Mouse (Mus musculus) megakaryocyte-erythroid progenitor cell, adult 5-6 weeks (primary cell): ENCODE measurements around the gene Igsf21. TPM values are rescaled to one million over a fixed set of nuclear protein-coding genes. Genes with fewer than 3 reads are reported as not detected.

Experiments
- ATAC-seq: replicated peaks from 2 replicates; pipeline ENCODE4 v1.8.0; 2016; ENCODE audit warnings: mild to moderate bottlenecking, inconsistent platforms; ENCODE audit not compliant: severe bottlenecking, poor library complexity, low FRiP score, low TSS enrichment
- total RNA-seq, 2 experiments: library from RNA; stranded (forward) in 1 of 2; stranded (reverse) in 1 of 2; fragments of 200-1000, 215-1000 nt in 1 of 2; fragments of >200 nt in 1 of 2; fragmentation: Nextera tagmentation in 1 of 2; gene quantifications; 2 replicates each; pipeline ENCODE4 v1.2.3; 2014 to 2017

Igsf21 gene
- total RNA-seq, 2 experiments from 2014 or later, result not detected

DNA sequence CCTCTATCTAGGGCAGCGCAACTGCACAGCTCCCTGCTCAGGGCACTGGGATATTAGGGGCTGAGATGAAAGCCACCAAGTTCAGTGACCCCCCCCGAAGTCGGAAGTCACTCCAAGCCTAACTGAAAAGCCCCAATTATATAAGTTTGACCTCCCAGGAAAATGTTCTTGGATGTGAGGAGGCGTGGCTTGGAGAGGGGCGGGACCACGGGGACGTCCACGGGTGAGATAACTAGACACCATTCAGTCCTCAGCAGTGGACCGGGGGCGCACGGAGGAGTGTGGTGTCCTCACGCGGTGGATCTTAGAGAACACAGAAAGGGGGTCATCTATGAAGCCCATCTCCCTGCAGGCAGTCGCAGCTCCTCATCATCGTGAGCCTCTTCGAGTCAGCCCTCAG is 3.4 kb downstream of the Igsf21 start:
- no peak for ATAC-seq

DNA sequence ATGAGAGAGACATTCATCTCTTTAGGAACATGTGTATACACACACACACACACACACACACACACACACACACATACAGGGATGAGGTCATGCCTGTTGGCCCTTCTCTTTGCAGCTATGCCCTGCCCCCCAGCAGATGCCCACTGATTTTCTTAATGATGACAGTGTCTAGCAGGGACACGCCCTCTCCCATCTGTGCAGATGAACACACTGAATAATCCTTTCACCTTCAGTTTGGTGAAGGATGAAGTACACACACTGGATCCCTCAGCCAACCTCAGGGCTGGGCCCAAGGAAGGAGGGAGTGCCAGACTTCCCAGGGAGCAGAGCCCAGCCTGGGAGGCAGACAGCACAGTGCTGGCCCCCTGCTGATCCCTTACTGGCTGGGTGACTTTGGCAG is 4.3 kb downstream of the Igsf21 start:
- ATAC-seq, result no peak

DNA sequence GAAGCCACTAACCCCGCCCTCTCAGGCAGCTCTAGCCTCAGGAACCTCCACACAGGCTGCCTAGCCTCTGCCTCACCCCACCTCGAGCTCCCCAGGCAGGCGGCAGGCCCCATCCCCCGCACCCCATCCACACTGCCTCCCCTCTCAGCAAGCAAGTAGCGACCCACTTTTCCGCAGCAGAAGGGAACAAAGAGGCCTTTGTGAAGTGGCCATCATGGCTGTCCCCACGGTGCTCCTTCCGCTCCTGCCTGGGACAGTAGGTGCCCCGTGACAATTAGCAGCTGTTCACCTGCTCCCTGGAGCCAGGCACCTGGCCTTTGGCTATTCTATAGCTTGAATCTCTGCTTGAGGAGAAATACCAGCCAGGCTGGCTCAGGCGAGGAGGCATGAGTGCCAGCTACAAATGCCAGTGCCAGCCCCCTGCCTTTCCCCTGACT is 9.3 kb downstream of the Igsf21 start:
- ATAC-seq, result no peak

- no peak for ATAC-seq
Observed at GRCm38 (mm10) chr4:140235361-140236153, 11.0 kb downstream of the Igsf21 start.

- no peak for ATAC-seq
Observed at GRCm38 (mm10) chr4:140234412-140235205, 12.0 kb downstream of the Igsf21 start.

DNA sequence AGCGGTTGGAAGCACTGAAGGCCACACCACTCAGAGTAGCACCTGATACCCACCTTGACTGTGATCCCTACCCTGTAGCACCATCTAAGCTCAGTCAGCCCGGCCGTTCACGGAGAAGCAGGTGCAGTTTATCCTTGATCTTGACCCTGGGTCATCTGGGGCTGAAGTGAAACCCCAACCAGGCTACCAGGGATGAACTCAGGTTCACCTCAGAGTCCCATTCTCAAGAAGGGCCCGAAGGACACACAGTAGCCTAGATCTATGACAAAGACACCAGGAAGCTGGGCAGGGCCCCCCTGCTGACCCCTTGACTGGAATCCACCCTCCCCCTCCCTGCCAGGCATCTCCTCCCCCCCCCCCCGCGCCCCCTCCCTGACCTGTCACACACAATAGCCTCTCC is 18.7 kb downstream of the Igsf21 start:
- no peak for ATAC-seq

GRCm38 (mm10) chr4:140225204-140225603 is 21.4 kb downstream of the Igsf21 start:
- ATAC-seq, result no peak

- ATAC-seq, result no peak
Observed at GRCm38 (mm10) chr4:140224451-140224850, 22.1 kb downstream of the Igsf21 start.

DNA sequence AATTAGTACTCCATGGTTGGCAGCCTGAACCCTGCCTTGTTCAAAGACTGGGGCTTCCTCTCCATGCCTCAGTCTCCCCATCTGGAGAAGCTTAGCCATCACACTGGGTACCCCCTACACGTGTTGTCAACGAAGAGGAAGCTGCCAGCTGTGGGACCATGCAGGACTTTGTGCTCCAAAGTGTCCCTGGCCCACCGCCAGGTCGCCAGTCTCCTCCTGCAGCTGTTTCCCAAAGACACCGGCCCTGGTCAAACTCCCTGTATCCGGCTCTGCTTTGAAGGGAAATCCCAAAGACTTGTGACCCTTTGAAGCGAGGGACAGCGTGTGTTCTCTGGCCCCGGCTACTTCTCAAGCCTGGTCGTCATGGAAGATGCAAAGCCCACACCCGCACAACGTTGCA is 23.5 kb downstream of the Igsf21 start:
- ATAC-seq, result no peak

- no peak for ATAC-seq
Observed at GRCm38 (mm10) chr4:140220326-140221093, 26.1 kb downstream of the Igsf21 start.

- no peak for ATAC-seq
Observed at GRCm38 (mm10) chr4:140218853-140219852, 27.4 kb downstream of the Igsf21 start.

DNA sequence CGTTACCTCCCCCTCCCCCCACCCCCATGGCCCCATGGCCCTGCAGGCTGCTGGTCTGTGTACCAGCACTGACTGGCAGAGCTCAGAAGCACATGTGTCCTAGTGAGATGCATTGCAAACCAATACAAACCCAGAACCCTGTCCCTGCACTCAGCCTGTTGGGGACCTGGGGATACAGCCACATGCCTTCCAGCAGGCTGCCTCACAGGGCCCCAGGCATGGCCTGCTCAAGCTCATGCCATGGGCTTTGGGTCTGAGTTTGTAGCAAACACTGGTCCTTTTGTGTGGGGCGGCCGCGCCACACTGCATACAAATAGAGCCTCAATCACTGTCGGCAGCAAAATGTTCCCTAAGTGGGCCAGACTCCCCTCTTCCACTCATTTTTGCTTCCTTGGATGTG is 28.2 kb downstream of the Igsf21 start:
- ATAC-seq, result no peak

GRCm38 (mm10) chr4:140217934-140218333 is 28.6 kb downstream of the Igsf21 start:
- no peak for ATAC-seq

DNA sequence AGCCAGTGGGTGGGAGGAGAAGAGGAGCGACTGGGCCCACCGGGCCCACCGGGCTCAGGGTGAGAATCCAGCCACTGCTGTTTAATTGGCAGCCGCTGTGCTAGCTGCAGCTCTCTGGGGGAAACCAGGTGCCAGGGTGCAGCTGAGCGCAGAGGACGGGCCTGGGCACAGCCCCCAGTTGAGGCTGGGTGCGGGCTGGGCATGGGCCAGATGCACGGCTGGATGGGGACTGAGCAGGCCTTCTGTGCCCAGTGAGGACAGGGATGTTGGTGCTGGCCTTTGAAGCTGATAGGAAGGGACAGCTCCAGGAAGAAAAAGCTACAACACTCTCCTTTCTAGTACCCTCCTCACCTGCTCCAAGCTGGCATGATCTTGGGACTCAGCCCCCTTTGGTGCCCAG is 30.5 kb downstream of the Igsf21 start:
- ATAC-seq, result no peak

GRCm38 (mm10) chr4:140215205-140215604 is 31.4 kb downstream of the Igsf21 start:
- no peak for ATAC-seq

- ATAC-seq, result no peak
Observed at GRCm38 (mm10) chr4:140214406-140214805, 32.2 kb downstream of the Igsf21 start.

- ATAC-seq, result no peak
Observed at GRCm38 (mm10) chr4:140210129-140210890, 36.3 kb downstream of the Igsf21 start.

GRCm38 (mm10) chr4:140205811-140206231 is 40.8 kb downstream of the Igsf21 start:
- ATAC-seq, result no peak
